In the genomic region with DNA sequence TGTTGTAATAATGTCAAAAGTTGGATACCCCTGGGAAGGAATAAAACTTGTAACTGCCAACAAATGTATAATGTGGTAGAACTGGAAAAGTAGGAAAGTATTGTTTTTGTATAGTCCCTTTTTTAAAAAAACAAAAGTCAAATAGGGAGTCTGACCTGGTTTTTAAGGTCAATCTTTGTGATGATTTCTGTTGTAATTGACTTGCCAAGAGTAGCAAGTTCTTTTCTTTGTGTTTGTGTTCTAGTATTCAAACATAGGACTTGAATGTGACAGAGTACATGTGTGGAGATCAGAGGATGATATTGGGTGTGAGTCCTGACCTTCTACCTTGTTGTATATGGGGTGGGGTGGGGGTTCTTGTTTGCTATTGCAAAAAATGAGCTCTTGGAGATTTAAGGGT, we compare ENCODE assay signal across 16 mouse cellular contexts.
"Had no signal": no experiment of that assay in that cellular context is flagged by ENCODE, and none has a peak within 500 bp of the region (broad histone marks: within the 10 kb centered on the region; RNA-seq: fewer than 3 reads in every experiment).

No protein-coding gene starts in this region.

- H3K9ac ChIP-seq: neural tube, embryonic 13.5 days; neural tube, embryonic 15.5 days; stomach, embryonic 15.5 days had no signal

- H3K27ac ChIP-seq: neural tube, embryonic 13.5 days; neural tube, embryonic 15.5 days; stomach, embryonic 15.5 days; stomach, postnatal 0 days had no signal

- H3K9me3 ChIP-seq: neural tube, embryonic 13.5 days; neural tube, embryonic 15.5 days; stomach, embryonic 15.5 days had no signal

- DNase-seq: retina, postnatal 1 day; right cerebral cortex, adult 18-20 months; right cerebral cortex, postnatal 14 days; right cerebral cortex, postnatal 25 days; right cerebral cortex, postnatal 4 days; spleen, adult 18-20 months; thymus, adult 18-20 months; thymus, adult 2 months; thymus, postnatal 14 days; thymus, postnatal 25 days; thymus, postnatal 36 days; thymus, postnatal 4 days had no signal

- H3K36me3 ChIP-seq: neural tube, embryonic 15.5 days; stomach, embryonic 15.5 days had no signal

- H3K4me3 ChIP-seq: neural tube, embryonic 13.5 days; neural tube, embryonic 15.5 days; stomach, embryonic 15.5 days had no signal

- H3K4me2 ChIP-seq: neural tube, embryonic 13.5 days; neural tube, embryonic 15.5 days; stomach, embryonic 15.5 days had no signal

- H3K27me3 ChIP-seq: neural tube, embryonic 13.5 days; neural tube, embryonic 15.5 days; stomach, embryonic 15.5 days had no signal
